Mouse (Mus musculus) bone marrow macrophage, adult 2 months (primary cell): ENCODE results near the gene Ankib1. TPM values are rescaled to one million over a fixed set of nuclear protein-coding genes. Genes with fewer than 3 reads are reported as not detected.
"Not testable (repeated sequence)": the region's sequence is repeated elsewhere in the genome, so short reads cannot be mapped to it uniquely, and the experiment has no call there.

Experiments
- H3K27ac ChIP-seq: 2 replicates; pipeline ENCODE4 v1.5.1; 2012; ENCODE audit warnings: low read depth, low read length; ENCODE audit not compliant: insufficient read depth
- H3K4me1 ChIP-seq: 2 replicates; pipeline ENCODE4 v1.6.1; 2012; ENCODE audit warnings: low read length; ENCODE audit not compliant: control insufficient read depth, insufficient read depth
- H3K4me3 ChIP-seq: 2 replicates; pipeline ENCODE4 v1.5.1; 2012; ENCODE audit warnings: mild to moderate bottlenecking, low read length, moderate library complexity; ENCODE audit not compliant: insufficient read depth
- CTCF ChIP-seq: IDR thresholded peaks from 2 replicates; pipeline ENCODE4 v1.5.1; 2012; ENCODE audit warnings: low read depth, mild to moderate bottlenecking, low read length, moderate library complexity
- POLR2A ChIP-seq: IDR thresholded peaks from 2 replicates; pipeline ENCODE4 v1.6.1; 2012; ENCODE audit warnings: mild to moderate bottlenecking, low read depth, low read length, borderline replicate concordance
- polyA plus RNA-seq: library from polyadenylated mRNA; stranded (reverse); fragments of >200 nt; gene quantifications from 2 replicates; pipeline ENCODE4 v1.2.4, GENCODE M21; 2012; ENCODE audit not compliant: missing spikeins, insufficient read depth, insufficient read length

Gene Ankib1
- polyA plus RNA-seq, 1 experiment, result 18.5 TPM

GRCm38 (mm10) chr5:3791048-3791447, 11.7 kb downstream of the Ankib1 start:
- no peak for TF ChIP-seq POLR2A
- no peak for TF ChIP-seq CTCF

GRCm38 (mm10) chr5:3787548-3787947, 15.2 kb downstream of the Ankib1 start:
- Histone ChIP-seq H3K4me3 (no peak overlapping the region), H3K27ac (no peak overlapping the region), H3K4me1 (peaks cover 20% of the 10 kb centered on the region)
- TF ChIP-seq POLR2A (no peak), CTCF (no peak)

More at GRCm38 (mm10) chr5:3791048-3791447, 11.7 kb downstream of the Ankib1 start:
- H3K27ac ChIP-seq, result no peak overlapping the region
- peaks cover 15% of the 10 kb centered on the region for H3K4me1 ChIP-seq
- no peak overlapping the region for H3K4me3 ChIP-seq

GRCm38 (mm10) chr5:3784751-3785496, 17.8 kb downstream of the Ankib1 start:
- Histone ChIP-seq H3K4me1 (peaks cover 12% of the 10 kb centered on the region), H3K4me3 (no peak overlapping the region), H3K27ac (no peak overlapping the region)
- no peak for TF ChIP-seq POLR2A
- TF ChIP-seq CTCF, result no peak

- Histone ChIP-seq H3K27ac (no peak overlapping the region), H3K4me1 (peaks cover 10% of the 10 kb centered on the region), H3K4me3 (no peak overlapping the region)
- TF ChIP-seq POLR2A (no peak), CTCF (no peak)
Observed at GRCm38 (mm10) chr5:3783947-3784681, 18.6 kb downstream of the Ankib1 start.

- Histone ChIP-seq H3K27ac (no peak overlapping the region), H3K4me3 (no peak overlapping the region), H3K4me1 (peaks cover 7% of the 10 kb centered on the region)
- TF ChIP-seq CTCF, result no peak
- no peak for TF ChIP-seq POLR2A
Observed at GRCm38 (mm10) chr5:3782670-3783069, 20.1 kb downstream of the Ankib1 start.

- H3K4me3 ChIP-seq, result peak overlapping the region; percentile 14; the same call in 1 of the 2 replicates
- TF ChIP-seq POLR2A (no peak), CTCF (no peak)
- no peak overlapping the region for H3K27ac ChIP-seq
- peaks cover 12% of the 10 kb centered on the region for H3K4me1 ChIP-seq
Observed at GRCm38 (mm10) chr5:3772017-3772416, 30.7 kb downstream of the Ankib1 start.

GRCm38 (mm10) chr5:3771512-3771911, 31.2 kb downstream of the Ankib1 start:
- H3K4me3 ChIP-seq, result no peak overlapping the region
- no peak for TF ChIP-seq POLR2A
- TF ChIP-seq CTCF, result no peak
- H3K4me1 ChIP-seq, result peaks cover 12% of the 10 kb centered on the region
- H3K27ac ChIP-seq, result no peak overlapping the region

- H3K27ac ChIP-seq, H3K4me3 ChIP-seq, H3K4me1 ChIP-seq: not testable (repeated sequence)
Observed at GRCm38 (mm10) chr5:3750536-3750935, 52.2 kb downstream of the Ankib1 start.

GRCm38 (mm10) chr5:3732846-3733245, 69.9 kb downstream of the Ankib1 start:
- not testable (repeated sequence) for H3K4me3 ChIP-seq, H3K4me1 ChIP-seq, H3K27ac ChIP-seq

- no peak for TF ChIP-seq POLR2A
- no peak for TF ChIP-seq CTCF
- Histone ChIP-seq H3K4me1 (no peaks in the 10 kb centered on the region), H3K27ac (no peak overlapping the region), H3K4me3 (no peak overlapping the region)
Observed at GRCm38 (mm10) chr5:3728820-3729219, 73.9 kb downstream of the Ankib1 start.
